Mouse (Mus musculus): ENCODE measurements around the gene 6330409D20Rik. TPM values are rescaled to one million over a fixed set of nuclear protein-coding genes. Genes with fewer than 3 reads are reported as not detected.

Gene 6330409D20Rik
- polyA plus RNA-seq, 1 experiment from 2014 or later, result 2.8 TPM

DNA sequence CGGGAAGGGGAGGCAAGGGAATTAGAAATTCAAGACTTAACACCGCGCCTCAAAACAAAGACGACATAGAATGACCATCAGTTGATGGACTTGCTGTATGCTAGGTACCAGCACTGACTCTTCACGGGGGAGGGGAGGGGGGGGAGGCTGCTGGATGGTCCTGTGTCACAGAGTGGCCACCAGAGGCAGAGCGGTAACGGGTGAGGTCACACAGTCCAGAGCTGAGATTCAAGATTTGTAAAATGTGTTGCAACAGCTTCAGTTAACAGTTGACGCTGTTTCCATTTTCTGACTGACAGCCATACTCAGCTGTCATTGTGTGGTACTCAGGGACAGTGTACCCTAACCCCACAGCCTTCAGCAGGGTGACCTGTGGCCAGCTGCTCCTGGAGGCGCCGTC is 11.4 kb upstream of the 6330409D20Rik start:
- H3K4me2 ChIP-seq (replicated peaks), result peak overlapping the region; percentile 51
- peak overlapping the region; percentile 1; the same call in 1 of the 2 replicates for H3K9ac ChIP-seq (replicated peaks)
- peaks cover 26% of the 10 kb centered on the region for H3K4me1 ChIP-seq
- no peaks in the 10 kb centered on the region for H3K9me3 ChIP-seq
- 62% methylated on average over 10 of the region's 10 CpGs for WGBS
- H3K4me3 ChIP-seq, result peak overlapping the region; percentile 37; the same call in 1 of the 2 replicates
- ATAC-seq (ENCODE audit: low FRiP score, low read depth), result no peak
- H3K36me3 ChIP-seq, result peaks cover 49% of the 10 kb centered on the region
- H3K27me3 ChIP-seq, result peaks cover 16% of the 10 kb centered on the region
- peak overlapping the region; percentile 75; the same call in 1 of the 2 replicates for H3K27ac ChIP-seq (replicated peaks)

DNA sequence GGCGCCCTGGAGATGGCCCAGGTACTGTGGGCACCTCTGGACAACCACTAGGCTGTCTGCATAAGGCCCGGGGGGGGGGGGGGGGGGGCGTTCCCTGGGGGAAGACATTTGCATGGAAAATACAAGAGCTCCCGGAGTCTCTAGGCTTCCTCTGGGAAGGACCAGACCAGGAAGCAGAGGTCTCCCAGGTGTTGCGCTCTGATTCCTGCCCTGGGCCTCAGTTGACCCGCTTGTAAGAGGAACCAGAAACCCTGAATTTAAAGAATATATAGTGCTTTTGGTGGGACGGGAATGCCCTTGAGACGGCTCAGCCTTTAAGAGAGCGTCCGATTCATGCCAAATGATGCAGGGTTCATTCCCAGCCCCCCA is 10.8 kb upstream of the 6330409D20Rik start:
- Histone ChIP-seq H3K9ac (replicated peaks) (peak overlapping the region; percentile 49), H3K36me3 (peaks cover 54% of the 10 kb centered on the region), H3K9me3 (no peaks in the 10 kb centered on the region), H3K4me1 (peaks cover 25% of the 10 kb centered on the region), H3K4me2 (replicated peaks) (peak overlapping the region; percentile 51), H3K27me3 (peaks cover 16% of the 10 kb centered on the region), H3K27ac (replicated peaks) (peak overlapping the region; percentile 75), H3K4me3 (peak overlapping the region; percentile 37)
- WGBS, result 18% methylated on average over 8 of the region's 10 CpGs
- no peak for ATAC-seq (ENCODE audit: low FRiP score, low read depth)

DNA sequence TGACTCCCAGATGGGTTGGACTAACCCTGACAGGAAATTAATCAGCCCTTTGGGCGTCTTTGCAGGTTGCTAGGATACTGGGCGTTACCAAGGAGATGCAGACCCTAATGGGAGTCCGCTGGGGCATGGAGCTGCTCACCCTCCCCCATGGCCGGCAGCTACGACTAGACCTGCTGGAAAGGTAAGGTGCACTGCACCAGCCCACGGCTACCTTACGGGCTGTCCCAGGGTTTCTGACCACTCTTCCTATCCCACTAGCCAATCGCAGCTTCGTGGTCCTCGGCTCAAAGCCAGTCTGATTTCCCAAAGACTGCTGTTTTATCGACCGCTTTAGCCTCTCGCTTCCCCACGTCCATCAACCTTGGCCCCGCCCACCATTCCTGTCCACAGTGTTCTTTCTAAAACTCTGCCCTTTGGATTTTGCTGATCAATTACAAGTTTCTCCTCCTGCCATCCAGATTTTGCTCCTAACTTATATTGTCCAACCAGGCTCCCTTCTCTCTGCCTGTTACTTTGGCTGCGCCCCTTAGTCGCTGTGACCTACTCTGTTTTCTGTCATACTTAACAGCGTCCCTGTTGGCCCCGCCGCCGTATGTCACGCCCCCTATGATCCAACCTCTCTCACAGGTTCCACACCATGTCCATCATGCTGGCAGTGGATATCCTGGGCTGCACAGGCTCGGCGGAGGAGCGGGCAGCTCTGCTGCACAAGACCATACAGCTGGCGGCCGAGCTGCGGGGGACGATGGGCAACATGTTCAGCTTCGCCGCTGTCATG is 10.3 kb upstream of the 6330409D20Rik start:
- Histone ChIP-seq H3K27ac (replicated peaks) (peak overlapping the region; percentile 75), H3K36me3 (peaks cover 60% of the 10 kb centered on the region), H3K9me3 (no peaks in the 10 kb centered on the region), H3K4me2 (replicated peaks) (peak overlapping the region; percentile 51), H3K27me3 (peaks cover 16% of the 10 kb centered on the region), H3K4me1 (peaks cover 24% of the 10 kb centered on the region), H3K9ac (replicated peaks) (peak overlapping the region; percentile 49), H3K4me3 (peak overlapping the region; percentile 37)
- peak; percentile 86 for ATAC-seq (ENCODE audit: low FRiP score, low read depth)
- 9% methylated on average over 31 of the region's 31 CpGs for WGBS

DNA sequence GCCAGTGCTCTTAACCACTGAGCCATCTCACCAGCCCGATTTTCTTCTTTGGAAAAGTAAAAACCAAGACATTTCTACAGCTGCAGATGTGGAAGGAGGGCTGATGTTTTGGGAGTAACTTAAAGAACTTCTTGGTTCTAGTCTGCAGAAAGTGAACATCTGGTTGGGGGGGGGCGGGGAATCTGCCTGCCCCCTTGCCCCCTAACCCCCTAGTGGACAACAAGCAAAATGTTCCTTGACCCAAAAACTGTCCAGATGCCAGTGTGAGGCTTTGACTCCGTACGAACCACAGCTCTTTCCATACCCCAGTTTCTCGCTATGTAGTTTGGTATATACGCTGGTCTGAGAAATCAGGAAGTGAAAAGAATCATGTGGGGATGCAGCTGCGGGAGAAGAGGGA is 9.4 kb upstream of the 6330409D20Rik start:
- H3K4me1 ChIP-seq, result peaks cover 24% of the 10 kb centered on the region
- no peak for ATAC-seq (ENCODE audit: low FRiP score, low read depth)
- H3K36me3 ChIP-seq, result peaks cover 69% of the 10 kb centered on the region
- H3K27ac ChIP-seq (replicated peaks), result peak overlapping the region; percentile 75
- H3K4me3 ChIP-seq, result no peak overlapping the region
- 77% methylated on average over 7 of the region's 7 CpGs for WGBS
- peak overlapping the region; percentile 51; the same call in 1 of the 2 replicates for H3K4me2 ChIP-seq (replicated peaks)
- H3K27me3 ChIP-seq, result peaks cover 16% of the 10 kb centered on the region
- H3K9me3 ChIP-seq, result no peaks in the 10 kb centered on the region
- no peak overlapping the region for H3K9ac ChIP-seq (replicated peaks)

DNA sequence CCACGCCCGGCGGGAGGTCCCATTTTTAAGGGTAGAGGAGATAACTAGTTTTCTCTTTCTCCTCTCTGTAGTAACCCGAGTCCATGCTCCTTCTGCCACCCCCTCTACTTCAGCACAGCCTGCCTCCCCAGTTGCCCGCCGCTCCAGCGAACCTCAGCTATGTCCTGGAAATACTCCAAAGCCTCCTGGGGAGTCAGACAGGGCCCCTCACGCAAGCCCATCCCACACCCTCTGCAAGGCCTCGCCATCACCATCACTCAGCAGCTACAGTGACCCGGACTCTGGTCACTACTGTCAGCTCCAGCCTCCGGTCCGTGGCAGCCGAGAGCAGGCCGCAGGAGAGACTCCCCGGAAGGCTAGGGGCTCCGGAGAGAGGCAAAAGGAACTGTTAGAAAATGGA is 8.3 kb upstream of the 6330409D20Rik start:
- Histone ChIP-seq H3K9me3 (no peaks in the 10 kb centered on the region), H3K27ac (replicated peaks) (no peak overlapping the region), H3K36me3 (peaks cover 62% of the 10 kb centered on the region), H3K9ac (replicated peaks) (no peak overlapping the region), H3K4me1 (peaks cover 24% of the 10 kb centered on the region), H3K4me2 (replicated peaks) (no peak overlapping the region), H3K27me3 (peaks cover 16% of the 10 kb centered on the region), H3K4me3 (no peak overlapping the region)
- 93% methylated on average over 16 of the region's 16 CpGs for WGBS
- no peak for ATAC-seq (ENCODE audit: low FRiP score, low read depth)

DNA sequence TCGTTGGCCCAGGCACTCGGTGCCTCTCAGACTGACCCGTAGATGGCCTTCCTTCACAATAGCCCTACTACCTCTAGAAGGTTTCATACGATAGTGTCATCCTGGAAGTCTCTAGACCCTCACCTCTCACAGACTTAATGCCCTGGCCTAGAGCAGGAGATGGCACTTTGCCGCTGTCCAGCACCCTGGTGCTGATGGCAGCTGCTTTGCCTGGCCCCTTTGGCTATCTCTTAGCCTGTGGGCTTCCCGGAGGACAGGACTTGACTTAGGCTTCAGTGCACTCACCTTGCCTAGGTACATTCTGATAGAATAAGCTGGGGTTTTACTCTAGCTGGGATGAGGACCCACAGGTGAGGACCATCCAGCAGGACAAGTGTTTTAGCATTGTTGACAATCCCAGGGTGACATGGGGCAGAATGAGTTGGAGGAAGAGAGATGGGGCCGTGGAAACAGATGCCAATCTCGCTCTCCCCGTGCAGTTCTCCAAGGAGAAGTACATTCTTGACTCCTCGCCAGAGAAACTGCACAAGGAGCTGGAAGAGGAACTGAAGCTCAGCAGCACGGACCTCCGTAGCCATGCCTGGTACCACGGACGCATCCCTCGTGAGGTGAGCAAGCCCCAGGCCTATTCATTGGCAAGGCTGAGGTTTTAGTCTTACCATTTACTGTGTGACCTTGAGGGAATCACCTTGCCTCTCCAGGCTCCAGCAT is 3.6 kb upstream of the 6330409D20Rik start:
- peaks cover 32% of the 10 kb centered on the region for H3K4me1 ChIP-seq
- no peak overlapping the region for H3K9ac ChIP-seq (replicated peaks)
- H3K27ac ChIP-seq (replicated peaks), result no peak overlapping the region
- WGBS, result 83% methylated on average over 15 of the region's 15 CpGs
- no peaks in the 10 kb centered on the region for H3K9me3 ChIP-seq
- no peak for ATAC-seq (ENCODE audit: low FRiP score, low read depth)
- peaks cover 40% of the 10 kb centered on the region for H3K36me3 ChIP-seq
- H3K4me2 ChIP-seq (replicated peaks), result no peak overlapping the region
- 0 out of 2 replicates have a peak, but pooled peaks cover 9% of the 10 kb centered on the region for H3K27me3 ChIP-seq
- H3K4me3 ChIP-seq, result no peak overlapping the region

DNA sequence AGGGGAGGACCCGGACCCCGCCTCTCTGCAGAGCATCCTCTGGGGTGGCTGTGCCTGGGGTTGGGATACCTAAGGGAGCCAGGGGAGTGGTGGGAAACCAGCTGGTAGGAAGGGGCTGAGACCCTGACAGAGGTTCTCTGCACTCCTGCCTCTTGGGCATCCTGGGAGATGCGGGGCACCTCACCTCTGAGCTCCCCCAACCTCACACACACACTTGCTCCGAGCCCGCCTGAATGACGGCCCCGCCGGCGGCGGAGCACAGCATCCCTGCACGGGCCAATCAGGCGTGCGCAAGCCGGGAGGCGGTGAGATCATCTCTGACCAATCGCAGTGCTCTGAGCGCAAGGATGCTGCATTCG is 1.3 kb upstream of the 6330409D20Rik start:
- no peaks in the 10 kb centered on the region for H3K9me3 ChIP-seq
- H3K9ac ChIP-seq (replicated peaks), result peak overlapping the region; percentile 86
- peak overlapping the region; percentile 87 for H3K4me3 ChIP-seq
- 0 out of 2 replicates have a peak, but pooled peaks cover 9% of the 10 kb centered on the region for H3K27me3 ChIP-seq
- H3K4me2 ChIP-seq (replicated peaks), result peak overlapping the region; percentile 99
- H3K4me1 ChIP-seq, result peaks cover 32% of the 10 kb centered on the region
- peak; percentile 92 for ATAC-seq (ENCODE audit: low FRiP score, low read depth)
- WGBS, result 6% methylated on average over 17 of the region's 18 CpGs
- H3K36me3 ChIP-seq, result peaks cover 23% of the 10 kb centered on the region
- peak overlapping the region; percentile 87 for H3K27ac ChIP-seq (replicated peaks)

DNA sequence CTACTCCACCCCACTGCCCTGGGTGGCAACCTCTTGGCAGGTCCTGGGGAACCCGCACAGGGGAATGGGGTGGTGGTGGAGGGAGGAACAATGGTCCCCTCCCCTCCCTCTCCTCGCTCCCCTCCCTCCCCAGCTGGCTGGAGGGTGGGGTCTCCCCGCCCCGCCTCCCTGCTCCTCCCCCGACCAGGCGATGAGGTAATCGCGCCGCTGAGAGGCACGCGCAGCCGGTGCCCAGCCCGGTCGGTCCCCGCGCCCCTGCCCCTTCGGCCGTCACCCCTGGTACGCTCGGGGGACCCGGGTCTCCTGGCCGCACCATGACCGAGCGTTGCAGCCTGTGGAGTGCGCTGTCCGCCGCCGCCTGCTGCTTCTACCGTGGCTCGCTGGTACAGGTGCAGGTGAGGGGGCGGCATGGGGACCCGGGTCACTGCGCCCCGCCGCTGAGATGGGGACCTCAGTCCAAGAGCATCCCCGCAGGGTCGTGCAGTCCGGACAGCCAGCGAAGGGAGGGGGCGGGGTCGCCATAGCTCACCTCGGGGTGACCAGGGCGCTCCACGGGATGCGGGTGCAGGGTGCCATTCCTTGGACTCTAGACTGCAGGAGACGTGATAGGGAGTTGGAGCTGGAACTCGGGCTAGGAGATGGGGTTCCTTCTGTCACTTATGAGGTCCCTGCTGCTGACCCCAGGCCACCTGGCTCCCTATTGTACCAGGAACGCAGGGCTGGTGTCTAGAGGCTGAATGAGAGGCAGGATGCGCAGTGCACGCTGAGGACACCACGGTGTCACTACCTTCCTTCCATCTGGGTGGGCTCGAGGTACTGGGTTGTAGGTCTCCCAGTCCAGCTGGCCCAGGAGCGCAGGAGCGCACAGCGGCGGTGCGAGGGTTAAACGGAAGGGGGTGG is 707 bp upstream of the 6330409D20Rik start:
- Histone ChIP-seq H3K4me1 (peaks cover 32% of the 10 kb centered on the region), H3K27me3 (0 out of 2 replicates have a peak, but pooled peaks cover 9% of the 10 kb centered on the region), H3K9me3 (no peaks in the 10 kb centered on the region), H3K27ac (replicated peaks) (peak overlapping the region; percentile 87), H3K36me3 (peaks cover 17% of the 10 kb centered on the region), H3K4me2 (replicated peaks) (peak overlapping the region; percentile 99), H3K9ac (replicated peaks) (peak overlapping the region; percentile 86), H3K4me3 (peak overlapping the region; percentile 87)
- 2% methylated on average over 47 of the region's 58 CpGs for WGBS
- peak; percentile 83 for ATAC-seq (ENCODE audit: low FRiP score, low read depth)

DNA sequence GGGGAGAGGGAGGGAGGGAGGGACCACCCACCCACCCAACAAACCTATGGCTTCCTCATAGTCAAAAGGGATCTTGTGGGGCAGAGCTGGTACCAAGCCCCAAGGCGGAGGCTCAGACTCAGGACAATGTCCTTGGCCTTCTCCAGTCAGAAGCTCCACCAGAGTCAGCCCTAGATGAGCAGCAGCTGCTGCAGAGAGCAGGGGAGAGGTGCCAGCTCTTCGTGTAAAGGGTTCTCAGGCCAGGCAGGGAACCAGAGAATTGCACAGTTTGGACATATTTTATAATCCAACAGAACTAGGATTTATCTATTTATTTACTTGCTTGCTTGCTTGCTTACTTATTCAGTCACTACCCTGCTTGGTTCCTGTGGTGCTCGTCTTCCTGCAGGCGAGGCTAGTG is 1.5 kb downstream of the 6330409D20Rik start:
- no peaks in the 10 kb centered on the region for H3K36me3 ChIP-seq
- no peak for ATAC-seq (ENCODE audit: low FRiP score, low read depth)

DNA sequence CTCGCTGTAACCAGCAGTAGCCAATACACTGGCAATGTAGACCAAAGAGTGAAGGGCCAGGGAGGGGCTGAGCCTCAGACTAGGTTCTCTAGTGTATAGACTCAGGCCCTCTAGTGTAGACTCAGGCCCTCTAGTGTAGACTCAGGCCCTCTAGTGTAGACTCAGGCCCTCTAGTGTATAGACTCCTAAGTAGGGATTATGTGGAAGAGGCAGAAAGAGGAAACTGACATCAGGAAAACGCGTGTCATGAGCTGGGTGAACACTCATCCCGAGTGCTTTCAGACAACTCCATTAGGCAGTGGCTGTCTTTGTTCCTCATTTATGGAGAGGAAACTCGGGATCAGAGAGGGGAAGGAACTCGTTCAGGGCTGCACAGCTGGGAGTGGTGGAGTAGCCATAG is 3.8 kb downstream of the 6330409D20Rik start:
- Histone ChIP-seq H3K9me3 (no peaks in the 10 kb centered on the region), H3K27me3 (no peaks in the 10 kb centered on the region), H3K36me3 (no peaks in the 10 kb centered on the region), H3K4me2 (replicated peaks) (no peak overlapping the region), H3K4me3 (no peak overlapping the region), H3K4me1 (peaks cover 23% of the 10 kb centered on the region), H3K27ac (replicated peaks) (no peak overlapping the region), H3K9ac (replicated peaks) (no peak overlapping the region; the same call in 1 of the 2 replicates)
- 41% methylated on average over 6 of the region's 6 CpGs for WGBS
- ATAC-seq (ENCODE audit: low FRiP score, low read depth), result no peak

More for the DNA sequence above, 1.5 kb downstream of the 6330409D20Rik start:
- Histone ChIP-seq H3K27ac (replicated peaks) (no peak overlapping the region), H3K9me3 (no peaks in the 10 kb centered on the region), H3K4me2 (replicated peaks) (no peak overlapping the region), H3K27me3 (0 out of 2 replicates have a peak, but pooled peaks cover 9% of the 10 kb centered on the region), H3K9ac (replicated peaks) (0 out of 2 replicates have a peak overlapping the region, but pooled peaks have one; percentile 8), H3K4me3 (no peak overlapping the region), H3K4me1 (peaks cover 37% of the 10 kb centered on the region)
- 87% methylated on average over 4 of the region's 4 CpGs for WGBS

DNA sequence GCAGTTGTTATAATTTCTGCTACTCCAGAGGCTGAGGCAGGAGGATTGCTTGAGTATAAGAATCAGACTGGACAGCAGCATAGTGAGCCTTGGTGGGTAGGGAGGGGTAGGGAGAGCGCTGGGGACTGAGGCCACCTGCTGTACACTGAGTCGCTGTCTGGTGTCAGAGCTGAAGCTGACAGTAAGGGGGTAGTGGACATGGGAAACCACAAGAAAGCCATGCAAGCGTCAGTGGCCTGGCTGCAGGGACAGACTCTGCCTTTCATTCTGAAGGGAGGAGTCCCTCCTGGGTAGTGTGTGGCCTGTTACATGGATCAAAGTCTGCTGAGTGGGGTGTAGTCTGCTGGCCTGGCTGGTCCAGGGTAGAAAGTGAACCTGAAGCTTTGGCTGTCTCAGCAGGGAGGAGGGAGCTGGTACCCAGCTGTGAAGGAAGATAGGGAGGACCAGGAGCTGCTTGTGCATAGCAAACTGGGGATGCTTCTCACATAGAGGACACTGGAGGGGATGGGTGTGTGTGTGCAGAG is 4.4 kb downstream of the 6330409D20Rik start:
- Histone ChIP-seq H3K4me2 (replicated peaks) (no peak overlapping the region), H3K27ac (replicated peaks) (no peak overlapping the region), H3K36me3 (no peaks in the 10 kb centered on the region), H3K4me3 (no peak overlapping the region), H3K9ac (replicated peaks) (no peak overlapping the region; the same call in 1 of the 2 replicates), H3K27me3 (no peaks in the 10 kb centered on the region), H3K9me3 (no peaks in the 10 kb centered on the region), H3K4me1 (peaks cover 17% of the 10 kb centered on the region)
- no peak for ATAC-seq (ENCODE audit: low FRiP score, low read depth)
- WGBS, result 41% methylated on average over 3 of the region's 3 CpGs
